In genomic region chr7:28344637-28345036, GRCm38 (mm10) we compare ENCODE assay signal across 8 mouse cellular contexts. TPM values are rescaled to one million over a fixed set of nuclear protein-coding genes. Genes with fewer than 3 reads are reported as not detected.
DNase-seq lines count a peak whose midpoint lies in the region; ATAC-seq and TF ChIP-seq lines count a peak whose summit lies in the region.

No protein-coding gene starts in this region.

- H3K4me2 ChIP-seq in hindbrain, embryonic 16.5 days (ENCODE audit: low read length): no peak overlapping the region
- H3K4me2 ChIP-seq in midbrain, embryonic 14.5 days (ENCODE audit: low read length): no peak overlapping the region
- H3K4me2 ChIP-seq in stomach, postnatal 0 days (replicated peaks; ENCODE audit: low read depth): no peak overlapping the region

- H3K4me3 ChIP-seq in hindbrain, embryonic 10.5 days: no peak overlapping the region
- H3K4me3 ChIP-seq in hindbrain, embryonic 16.5 days (ENCODE audit: low read length): no peak overlapping the region
- no peak overlapping the region for H3K4me3 ChIP-seq in left cerebral cortex, adult 2 months
- H3K4me3 ChIP-seq in midbrain, embryonic 14.5 days (replicated peaks; ENCODE audit: low read depth, low read length): no peak overlapping the region
- no peak overlapping the region for H3K4me3 ChIP-seq in stomach, postnatal 0 days (ENCODE audit: low read depth, low read length)

- peak; percentile 85 for DNase-seq in hindbrain, embryonic 10.5 days (ENCODE audit: low spot score)
- DNase-seq in CD4-positive helper T cell, adult 2 months (ENCODE audit: low read depth, low spot score): peak; percentile 83
- peak; percentile 69 for DNase-seq in ZHBTc4 (ENCODE audit: low read depth, low spot score)
- DNase-seq in embryo, embryonic 9.5 days (ENCODE audit: extremely low spot score): peak; percentile 74
- peak in 1 of 2 experiments; percentile 60 for DNase-seq in left cerebral cortex, adult 2 months (ENCODE audit: extremely low spot score in 1 of 2, low spot score in 2 of 2)
- peak; percentile 88 for DNase-seq in midbrain, embryonic 14.5 days
- peak; percentile 83 for DNase-seq in stomach, postnatal 0 days (ENCODE audit: low spot score)

- no peak overlapping the region for H3K27ac ChIP-seq in hindbrain, embryonic 10.5 days
- no peak overlapping the region for H3K27ac ChIP-seq in hindbrain, embryonic 16.5 days (ENCODE audit: low read depth, low read length)
- H3K27ac ChIP-seq in left cerebral cortex, adult 2 months: no peak overlapping the region
- no peak overlapping the region for H3K27ac ChIP-seq in midbrain, embryonic 14.5 days (replicated peaks; ENCODE audit: low read depth, low read length)
- H3K27ac ChIP-seq in stomach, postnatal 0 days (replicated peaks): no peak overlapping the region

- TF ChIP-seq CTCF in left cerebral cortex, adult 2 months (IDR thresholded peaks at IDR 0.05): peak; percentile 77
- TF ChIP-seq CTCF in stomach, postnatal 0 days (IDR thresholded peaks at IDR 0.05; ENCODE audit: low read depth): peak; percentile 92

- no peaks in the 10 kb centered on the region for H3K27me3 ChIP-seq in hindbrain, embryonic 10.5 days (ENCODE audit: insufficient read depth, poor library complexity, severe bottlenecking)
- no peaks in the 10 kb centered on the region for H3K27me3 ChIP-seq in hindbrain, embryonic 16.5 days (replicated peaks; ENCODE audit: control insufficient read depth, insufficient read depth, low read length)
- no peaks in the 10 kb centered on the region for H3K27me3 ChIP-seq in midbrain, embryonic 14.5 days (ENCODE audit: control insufficient read depth, insufficient read depth, low read length)
- H3K27me3 ChIP-seq in stomach, postnatal 0 days (ENCODE audit: control insufficient read depth, insufficient read depth, low read length): no peaks in the 10 kb centered on the region

- H3K9me3 ChIP-seq in hindbrain, embryonic 10.5 days: no peaks in the 10 kb centered on the region
- H3K9me3 ChIP-seq in hindbrain, embryonic 16.5 days (ENCODE audit: control insufficient read depth, low read length): no peaks in the 10 kb centered on the region
- no peaks in the 10 kb centered on the region for H3K9me3 ChIP-seq in midbrain, embryonic 14.5 days (ENCODE audit: control insufficient read depth, low read length)
- no peaks in the 10 kb centered on the region for H3K9me3 ChIP-seq in stomach, postnatal 0 days (ENCODE audit: control insufficient read depth, low read length)

- intact Hi-C loops in left cerebral cortex, adult 2 months (cut with DNase I): no loop called here

- H3K36me3 ChIP-seq in hindbrain, embryonic 10.5 days: no peaks in the 10 kb centered on the region
- H3K36me3 ChIP-seq in hindbrain, embryonic 16.5 days (ENCODE audit: control insufficient read depth, insufficient read depth, low read length): no peaks in the 10 kb centered on the region
- no peaks in the 10 kb centered on the region for H3K36me3 ChIP-seq in midbrain, embryonic 14.5 days (ENCODE audit: control insufficient read depth, insufficient read depth, low read length)
- H3K36me3 ChIP-seq in stomach, postnatal 0 days (ENCODE audit: control insufficient read depth, insufficient read depth, low read length): no peaks in the 10 kb centered on the region

- H3K4me1 ChIP-seq in hindbrain, embryonic 10.5 days (replicated peaks): peaks cover 15% of the 10 kb centered on the region
- H3K4me1 ChIP-seq in hindbrain, embryonic 16.5 days (ENCODE audit: control insufficient read depth, insufficient read depth, low read depth, low read length): no peaks in the 10 kb centered on the region
- H3K4me1 ChIP-seq in midbrain, embryonic 14.5 days (ENCODE audit: control insufficient read depth, insufficient read depth, low read length): peaks cover 1% of the 10 kb centered on the region; the same call in 1 of the 2 replicates
- no peaks in the 10 kb centered on the region for H3K4me1 ChIP-seq in stomach, postnatal 0 days (replicated peaks; ENCODE audit: control insufficient read depth, insufficient read depth)

- ATAC-seq in hindbrain, embryonic 16.5 days: no peak
- ATAC-seq in midbrain, embryonic 14.5 days (ENCODE audit: low FRiP score, low TSS enrichment): peak; percentile 24
- no peak for ATAC-seq in stomach, postnatal 0 days (ENCODE audit: low FRiP score, low TSS enrichment)

- TF ChIP-seq EP300 in stomach, postnatal 0 days (optimal IDR thresholded peaks at IDR 0.05): no peak

- no peak overlapping the region for H3K9ac ChIP-seq in hindbrain, embryonic 16.5 days (ENCODE audit: low read depth, low read length)
- H3K9ac ChIP-seq in midbrain, embryonic 14.5 days (replicated peaks; ENCODE audit: low read length): no peak overlapping the region
- H3K9ac ChIP-seq in stomach, postnatal 0 days (ENCODE audit: low read length): no peak overlapping the region

- 6% methylated on average over 4 of the region's 4 CpGs for WGBS in hindbrain, embryonic 10.5 days
- 4% methylated on average over 4 of the region's 4 CpGs for WGBS in hindbrain, embryonic 16.5 days
- WGBS in midbrain, embryonic 14.5 days: 5% methylated on average over 4 of the region's 4 CpGs
- 4% methylated on average over 4 of the region's 4 CpGs for WGBS in stomach, postnatal 0 days

RNA-seq across cellular contexts. Expression of gene Rps16, which starts 5.8 kb away (rescaled TPM):
- polyA plus RNA-seq in hindbrain, embryonic 10.5 days (2016; fragmentation: Nextera tagmentation; extraction: Ambion mirVana): 777 and 925 TPM in 2 replicates
- 430 and 440 TPM in 2 replicates for polyA plus RNA-seq in hindbrain, embryonic 16.5 days (2015; fragmentation: Nextera tagmentation; extraction: Ambion mirVana)
- total RNA-seq in left cerebral cortex, adult 2 months (2021): 100 to 1,000 TPM; 440 to 450 TPM
- polyA plus RNA-seq in midbrain, embryonic 14.5 days (2014; fragmentation: Nextera tagmentation; extraction: Ambion mirVana): 580 and 617 TPM in 2 replicates
- polyA plus RNA-seq in stomach, postnatal 0 days (2015; fragmentation: Nextera tagmentation; extraction: Ambion mirVana): 880 and 955 TPM in 2 replicates

RNA-seq across cellular contexts. Expression of gene Supt5, which starts 6.1 kb away (rescaled TPM):
- polyA plus RNA-seq in hindbrain, embryonic 10.5 days (2016; fragmentation: Nextera tagmentation; extraction: Ambion mirVana): 107 and 118 TPM in 2 replicates
- 94.9 and 112 TPM in 2 replicates for polyA plus RNA-seq in hindbrain, embryonic 16.5 days (2015; fragmentation: Nextera tagmentation; extraction: Ambion mirVana)
- total RNA-seq in left cerebral cortex, adult 2 months (2021): 100 to 1,000 TPM; 124 to 126 TPM
- polyA plus RNA-seq in midbrain, embryonic 14.5 days (2014; fragmentation: Nextera tagmentation; extraction: Ambion mirVana): 62.6 and 80.6 TPM in 2 replicates
- 31.5 and 35.7 TPM in 2 replicates for polyA plus RNA-seq in stomach, postnatal 0 days (2015; fragmentation: Nextera tagmentation; extraction: Ambion mirVana)

RNA-seq across cellular contexts. Expression of gene Plekhg2, which starts 27.8 kb away (rescaled TPM):
- polyA plus RNA-seq in hindbrain, embryonic 10.5 days (2016; fragmentation: Nextera tagmentation; extraction: Ambion mirVana): 82.4 and 93.0 TPM in 2 replicates
- polyA plus RNA-seq in hindbrain, embryonic 16.5 days (2015; fragmentation: Nextera tagmentation; extraction: Ambion mirVana): 18.8 and 26.7 TPM in 2 replicates
- total RNA-seq in left cerebral cortex, adult 2 months (2021): 1 to 10 TPM; 7.1 to 7.7 TPM
- polyA plus RNA-seq in midbrain, embryonic 14.5 days (2014; fragmentation: Nextera tagmentation; extraction: Ambion mirVana): 17.7 and 22.9 TPM in 2 replicates
- polyA plus RNA-seq in stomach, postnatal 0 days (2015; fragmentation: Nextera tagmentation; extraction: Ambion mirVana): 13.4 and 15.1 TPM in 2 replicates

RNA-seq across cellular contexts. Expression of gene Timm50, which starts 32.8 kb away (rescaled TPM):
- 252 and 255 TPM in 2 replicates for polyA plus RNA-seq in hindbrain, embryonic 10.5 days (2016; fragmentation: Nextera tagmentation; extraction: Ambion mirVana)
- 131 and 142 TPM in 2 replicates for polyA plus RNA-seq in hindbrain, embryonic 16.5 days (2015; fragmentation: Nextera tagmentation; extraction: Ambion mirVana)
- total RNA-seq in left cerebral cortex, adult 2 months (2021): 10 to 100 TPM; 41.7 to 47.0 TPM
- polyA plus RNA-seq in midbrain, embryonic 14.5 days (2014; fragmentation: Nextera tagmentation; extraction: Ambion mirVana): 136 and 138 TPM in 2 replicates
- 69.4 and 69.6 TPM in 2 replicates for polyA plus RNA-seq in stomach, postnatal 0 days (2015; fragmentation: Nextera tagmentation; extraction: Ambion mirVana)

RNA-seq across cellular contexts. Expression of gene Zfp36, which starts 35.4 kb away (rescaled TPM):
- polyA plus RNA-seq in hindbrain, embryonic 10.5 days (2016; fragmentation: Nextera tagmentation; extraction: Ambion mirVana): 5.3 and 5.8 TPM in 2 replicates
- polyA plus RNA-seq in hindbrain, embryonic 16.5 days (2015; fragmentation: Nextera tagmentation; extraction: Ambion mirVana): 3.9 and 4.0 TPM in 2 replicates
- total RNA-seq in left cerebral cortex, adult 2 months (2021): 1 to 10 TPM; 2.3 to 2.8 TPM
- 1.8 and 3.4 TPM in 2 replicates for polyA plus RNA-seq in midbrain, embryonic 14.5 days (2014; fragmentation: Nextera tagmentation; extraction: Ambion mirVana)
- 29.1 and 29.4 TPM in 2 replicates for polyA plus RNA-seq in stomach, postnatal 0 days (2015; fragmentation: Nextera tagmentation; extraction: Ambion mirVana)
